Mouse (Mus musculus): ENCODE data around the gene Emc9. TPM values are rescaled to one million over a fixed set of nuclear protein-coding genes. Genes with fewer than 3 reads are reported as not detected.

Emc9 gene
- polyA plus RNA-seq, 1 experiment from 2014 or later: 5.3 TPM

DNA sequence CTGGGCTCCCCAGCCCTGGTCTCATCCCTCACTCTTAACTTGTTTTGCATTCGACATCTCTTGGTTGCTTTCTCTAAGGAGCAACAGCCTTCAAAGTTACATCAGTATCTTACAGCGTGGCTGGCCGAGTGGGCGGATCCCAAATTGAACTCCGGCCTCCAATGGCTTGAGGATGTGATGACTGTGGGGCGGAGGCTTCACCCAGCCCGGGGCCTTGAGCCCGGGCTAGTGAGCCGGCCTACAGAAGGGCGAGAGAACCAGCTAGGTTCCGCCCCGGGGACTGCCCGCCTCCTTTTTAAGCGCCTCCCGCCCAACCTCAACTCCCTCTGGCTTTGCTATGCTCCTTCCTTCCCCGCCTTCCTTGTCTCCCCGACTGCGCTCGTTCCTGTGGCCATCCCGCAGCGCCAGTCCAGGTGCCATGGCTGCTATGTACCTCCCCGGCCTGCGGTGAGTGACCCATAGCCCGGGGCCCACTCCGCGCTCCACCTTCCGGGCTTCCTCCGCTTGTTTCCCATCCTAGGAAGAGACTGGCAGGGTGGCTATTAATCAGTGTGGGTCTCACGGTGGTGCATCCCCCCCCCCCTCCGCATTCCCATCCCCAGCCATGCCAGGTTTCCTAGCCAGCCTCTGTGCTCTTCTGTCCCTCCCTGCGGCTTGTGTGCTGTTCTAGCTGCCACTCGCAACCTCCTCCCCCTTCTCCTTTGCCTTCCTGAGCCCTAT is 44.9 kb downstream of the Emc9 start, which contains the start of gene Pck2:
Gene Pck2 (plus strand): TSS at position 200 of the 720 bp plus-strand sequence.
- Histone ChIP-seq H3K4me3 (ENCODE audit: low read depth, low read length) (peak within 1 kb of the TSS; percentile 62), H3K36me3 (replicated peaks; ENCODE audit: control insufficient read depth, insufficient read depth, low read depth, low read length) (no peaks in the 10 kb centered on the region; the same call in 1 of the 2 replicates), H3K4me2 (ENCODE audit: low read depth, low read length) (peak within 1 kb of the TSS; percentile 86), H3K27me3 (ENCODE audit: control insufficient read depth, insufficient read depth, low read length) (no peaks in the 10 kb centered on the region), H3K9me3 (replicated peaks; ENCODE audit: control insufficient read depth, low read length) (no peaks in the 10 kb centered on the region), H3K4me1 (ENCODE audit: control insufficient read depth, insufficient read depth, low read length) (no peaks in the 10 kb centered on the region), H3K9ac (replicated peaks; ENCODE audit: low read length) (peak within 1 kb of the TSS; percentile 77), H3K27ac (replicated peaks; ENCODE audit: low read depth, low read length) (peak within 1 kb of the TSS; percentile 76)
- ATAC-seq (replicated peaks; ENCODE audit: insufficient number of reproducible peaks, low FRiP score, low TSS enrichment, low read depth) (peak; percentile 89), DNase-seq (ENCODE audit: low spot score) (peak; percentile 87)
- under 1% methylated on average over 32 of the region's 32 CpGs for WGBS

DNA sequence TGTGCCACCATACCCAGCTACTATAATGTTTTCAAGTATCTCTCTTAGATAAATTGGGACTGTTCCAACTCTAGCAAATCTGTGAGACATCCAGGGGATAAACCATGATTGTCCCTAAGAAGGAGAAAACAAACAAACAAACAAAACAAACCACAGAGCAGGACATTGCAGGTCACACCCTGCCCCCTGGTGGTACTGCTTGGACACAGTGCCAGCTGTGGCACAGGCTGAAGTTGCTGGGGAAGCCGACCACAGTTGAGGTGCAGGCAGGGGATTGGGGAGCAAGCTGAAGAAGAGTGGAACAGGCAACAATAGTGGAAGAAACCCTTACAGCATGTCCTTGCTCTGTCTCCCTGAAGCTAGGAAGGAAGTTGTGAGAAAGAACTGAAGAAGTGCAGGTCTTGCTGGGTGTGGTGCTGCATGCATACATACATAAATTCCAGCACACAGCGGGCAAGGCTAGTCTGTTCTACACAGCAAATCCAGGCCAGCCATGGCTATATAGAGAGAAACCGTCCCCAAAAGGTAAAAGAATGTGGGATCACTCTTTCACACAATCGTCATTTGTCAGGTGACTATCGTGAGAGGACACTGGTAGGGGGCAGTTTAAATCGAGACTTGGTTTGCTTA is 48.9 kb downstream of the Emc9 start:
- no peak overlapping the region for H3K9ac ChIP-seq (replicated peaks; ENCODE audit: low read length)
- no peaks in the 10 kb centered on the region for H3K9me3 ChIP-seq (replicated peaks; ENCODE audit: control insufficient read depth, low read length)
- DNase-seq (ENCODE audit: low spot score) (peak; percentile 42), ATAC-seq (replicated peaks; ENCODE audit: insufficient number of reproducible peaks, low FRiP score, low TSS enrichment, low read depth) (no peak)
- H3K4me2 ChIP-seq (ENCODE audit: low read depth, low read length): no peak overlapping the region
- no peaks in the 10 kb centered on the region for H3K36me3 ChIP-seq (replicated peaks; ENCODE audit: control insufficient read depth, insufficient read depth, low read depth, low read length)
- H3K27ac ChIP-seq (replicated peaks; ENCODE audit: low read depth, low read length): no peak overlapping the region
- no peaks in the 10 kb centered on the region for H3K27me3 ChIP-seq (ENCODE audit: control insufficient read depth, insufficient read depth, low read length)
- no peaks in the 10 kb centered on the region for H3K4me1 ChIP-seq (ENCODE audit: control insufficient read depth, insufficient read depth, low read length)
- WGBS: 49% methylated on average over 6 of the region's 6 CpGs
- H3K4me3 ChIP-seq (ENCODE audit: low read depth, low read length): no peak overlapping the region

Other genes with a start within 250 kb of the Emc9 start
- gene Dhrs4, start 106.5 kb downstream of the Emc9 start, polyA plus RNA-seq (2014; fragmentation: Nextera tagmentation; extraction: Ambion mirVana): 49.5 and 58.3 TPM in 2 replicates
- gene Carmil3, start 94.7 kb downstream of the Emc9 start, polyA plus RNA-seq (2014; fragmentation: Nextera tagmentation; extraction: Ambion mirVana): 4.9 TPM in 2 replicates
- 0.24 and 0.29 TPM in 2 replicates for gene Cpne6, start 74.9 kb downstream of the Emc9 start, polyA plus RNA-seq (2014; fragmentation: Nextera tagmentation; extraction: Ambion mirVana)
- not detected in 2 replicates for gene Nrl, start 60.3 kb downstream of the Emc9 start, polyA plus RNA-seq (2014; fragmentation: Nextera tagmentation; extraction: Ambion mirVana)
- 12.7 and 14.6 TPM in 2 replicates for gene Pck2, start 45.0 kb downstream of the Emc9 start, polyA plus RNA-seq (2014; fragmentation: Nextera tagmentation; extraction: Ambion mirVana)
- 69.7 and 76.6 TPM in 2 replicates for gene Dcaf11, start 25.3 kb downstream of the Emc9 start, polyA plus RNA-seq (2014; fragmentation: Nextera tagmentation; extraction: Ambion mirVana)
- gene A730061H03Rik, start 24.9 kb downstream of the Emc9 start, polyA plus RNA-seq (2014; fragmentation: Nextera tagmentation; extraction: Ambion mirVana): not detected in 2 replicates
- gene Fitm1, start 9.7 kb downstream of the Emc9 start, polyA plus RNA-seq (2014; fragmentation: Nextera tagmentation; extraction: Ambion mirVana): 3.6 and 5.9 TPM in 2 replicates
- gene Psme1, start 7.2 kb downstream of the Emc9 start, polyA plus RNA-seq (2014; fragmentation: Nextera tagmentation; extraction: Ambion mirVana): 136 and 139 TPM in 2 replicates
- 237 and 259 TPM in 2 replicates for gene Psme2, start 5.8 kb upstream of the Emc9 start, polyA plus RNA-seq (2014; fragmentation: Nextera tagmentation; extraction: Ambion mirVana)
- gene Rnf31, start 6.4 kb upstream of the Emc9 start, polyA plus RNA-seq (2014; fragmentation: Nextera tagmentation; extraction: Ambion mirVana): 9.7 and 11.8 TPM in 2 replicates
- 4.9 and 5.2 TPM in 2 replicates for gene Irf9, start 18.3 kb upstream of the Emc9 start, polyA plus RNA-seq (2014; fragmentation: Nextera tagmentation; extraction: Ambion mirVana)
- gene Rec8, start 32.7 kb upstream of the Emc9 start, polyA plus RNA-seq (2014; fragmentation: Nextera tagmentation; extraction: Ambion mirVana): 3.8 and 4.2 TPM in 2 replicates
- 85.0 and 86.9 TPM in 2 replicates for gene Ipo4, start 50.7 kb upstream of the Emc9 start, polyA plus RNA-seq (2014; fragmentation: Nextera tagmentation; extraction: Ambion mirVana)
- gene Gm49378, start 52.6 kb upstream of the Emc9 start, polyA plus RNA-seq (2014; fragmentation: Nextera tagmentation; extraction: Ambion mirVana): 2.6 and 3.5 TPM in 2 replicates
- gene Tm9sf1, start 58.5 kb upstream of the Emc9 start, polyA plus RNA-seq (2014; fragmentation: Nextera tagmentation; extraction: Ambion mirVana): 68.4 and 70.2 TPM in 2 replicates
- 0.38 and 0.84 TPM in 2 replicates for gene Tssk4, start 64.9 kb upstream of the Emc9 start, polyA plus RNA-seq (2014; fragmentation: Nextera tagmentation; extraction: Ambion mirVana)
- gene Mdp1, start 75.2 kb upstream of the Emc9 start, polyA plus RNA-seq (2014; fragmentation: Nextera tagmentation; extraction: Ambion mirVana): 62.5 and 63.6 TPM in 2 replicates
- 60.7 and 67.7 TPM in 2 replicates for gene Gmpr2, start 86.6 kb upstream of the Emc9 start, polyA plus RNA-seq (2014; fragmentation: Nextera tagmentation; extraction: Ambion mirVana)
- gene Nedd8, start 86.8 kb upstream of the Emc9 start, polyA plus RNA-seq (2014; fragmentation: Nextera tagmentation; extraction: Ambion mirVana): 622 and 636 TPM in 2 replicates
- 61.3 and 67.7 TPM in 2 replicates for gene Tinf2, start 96.5 kb upstream of the Emc9 start, polyA plus RNA-seq (2014; fragmentation: Nextera tagmentation; extraction: Ambion mirVana)
- 1.1 and 1.5 TPM in 2 replicates for gene Tgm1, start 128.6 kb upstream of the Emc9 start, polyA plus RNA-seq (2014; fragmentation: Nextera tagmentation; extraction: Ambion mirVana)
- gene Rabggta, start 137.0 kb upstream of the Emc9 start, polyA plus RNA-seq (2014; fragmentation: Nextera tagmentation; extraction: Ambion mirVana): 19.9 and 21.5 TPM in 2 replicates
- 75.9 and 84.8 TPM in 2 replicates for gene Dhrs1, start 160.4 kb upstream of the Emc9 start, polyA plus RNA-seq (2014; fragmentation: Nextera tagmentation; extraction: Ambion mirVana)
- 53.8 and 59.4 TPM in 2 replicates for gene Nop9, start 160.4 kb upstream of the Emc9 start, polyA plus RNA-seq (2014; fragmentation: Nextera tagmentation; extraction: Ambion mirVana)
- 0.18 and 0.35 TPM in 2 replicates for gene Cideb, start 173.2 kb upstream of the Emc9 start, polyA plus RNA-seq (2014; fragmentation: Nextera tagmentation; extraction: Ambion mirVana)
- gene Ltb4r2, start 176.1 kb upstream of the Emc9 start, polyA plus RNA-seq (2014; fragmentation: Nextera tagmentation; extraction: Ambion mirVana): 0.31 and 0.34 TPM in 2 replicates
- not detected in 2 replicates for gene Ltb4r1, start 180.7 kb upstream of the Emc9 start, polyA plus RNA-seq (2014; fragmentation: Nextera tagmentation; extraction: Ambion mirVana)
- gene Adcy4, start 198.8 kb upstream of the Emc9 start, polyA plus RNA-seq (2014; fragmentation: Nextera tagmentation; extraction: Ambion mirVana): 10.6 and 13.0 TPM in 2 replicates
- 33.7 and 38.8 TPM in 2 replicates for gene Ripk3, start 203.6 kb upstream of the Emc9 start, polyA plus RNA-seq (2014; fragmentation: Nextera tagmentation; extraction: Ambion mirVana)
- gene Nfatc4, start 237.8 kb upstream of the Emc9 start, polyA plus RNA-seq (2014; fragmentation: Nextera tagmentation; extraction: Ambion mirVana): 53.7 and 61.6 TPM in 2 replicates

All from embryonic facial prominence, embryonic 11.5 days (tissue).